16 mouse cellular contexts compared by ENCODE assay signal in genomic region chr6:135254153-135254552, GRCm38 (mm10). TPM values are rescaled to one million over a fixed set of nuclear protein-coding genes. Genes with fewer than 3 reads are reported as not detected.
DNase-seq lines count a peak whose midpoint lies in the region; ATAC-seq and TF ChIP-seq lines count a peak whose summit lies in the region.
"Had no signal": no experiment of that assay in that cellular context is flagged by ENCODE, and none has a peak within 500 bp of the region (broad histone marks: within the 10 kb centered on the region; RNA-seq: fewer than 3 reads in every experiment).

Gene Gsg1, minus strand, starts transcription at chr6:135254351.

- ATAC-seq in forebrain, embryonic 13.5 days = no peak
- no peak for ATAC-seq in kidney, postnatal 0 days (replicated peaks; ENCODE audit: low FRiP score, low read depth)
- ATAC-seq in intestine, embryonic 16.5 days = no peak
- ATAC-seq: liver, embryonic 12.5 days had no signal

- 0 out of 2 replicates have a peak, but pooled peaks cover 3% of the 10 kb centered on the region for H3K9me3 ChIP-seq in forebrain, embryonic 10.5 days
- peaks cover 13% of the 10 kb centered on the region; the same call in 1 of the 2 replicates for H3K9me3 ChIP-seq in forebrain, embryonic 13.5 days (replicated peaks)
- no peaks in the 10 kb centered on the region for H3K9me3 ChIP-seq in kidney, postnatal 0 days (replicated peaks; ENCODE audit: low read length)
- no peaks in the 10 kb centered on the region for H3K9me3 ChIP-seq in intestine, embryonic 16.5 days (ENCODE audit: control insufficient read depth, low read length)
- H3K9me3 ChIP-seq: liver, embryonic 12.5 days; stomach, embryonic 15.5 days had no signal

- no peak within 1 kb of the TSS for H3K4me3 ChIP-seq in forebrain, embryonic 10.5 days
- H3K4me3 ChIP-seq in forebrain, embryonic 13.5 days = no peak within 1 kb of the TSS
- no peak within 1 kb of the TSS for H3K4me3 ChIP-seq in kidney, postnatal 0 days (replicated peaks; ENCODE audit: low read depth, low read length)
- H3K4me3 ChIP-seq in intestine, embryonic 16.5 days (ENCODE audit: low read length) = no peak within 1 kb of the TSS
- H3K4me3 ChIP-seq: liver, embryonic 12.5 days; stomach, embryonic 15.5 days had no signal

- H3K9ac ChIP-seq in forebrain, embryonic 13.5 days = no peak within 1 kb of the TSS
- no peak within 1 kb of the TSS for H3K9ac ChIP-seq in kidney, postnatal 0 days (ENCODE audit: low read depth, low read length)
- no peak within 1 kb of the TSS for H3K9ac ChIP-seq in intestine, embryonic 16.5 days (ENCODE audit: low read depth, low read length)
- H3K9ac ChIP-seq: heart, embryonic 12.5 days; liver, embryonic 12.5 days; stomach, embryonic 15.5 days had no signal

- WGBS in forebrain, embryonic 10.5 days = 77% methylated on average over 7 of the region's 7 CpGs
- 83% methylated on average over 7 of the region's 7 CpGs for WGBS in forebrain, embryonic 13.5 days
- 88% methylated on average over 7 of the region's 7 CpGs for WGBS in kidney, postnatal 0 days
- WGBS in intestine, embryonic 16.5 days = 82% methylated on average over 7 of the region's 7 CpGs

- TF ChIP-seq CTCF in kidney, postnatal 0 days (IDR thresholded peaks at IDR 0.05; ENCODE audit: low read depth) = peak; percentile 23; the same call in 1 of the 2 replicates

- DNase-seq in forebrain, embryonic 10.5 days (ENCODE audit: extremely low spot score, low spot score) = no peak
- DNase-seq in kidney, postnatal 0 days (ENCODE audit: low spot score) = no peak
- DNase-seq in kidney, postnatal 25 days = no peak
- peak; percentile 55 for DNase-seq in ES-CJ7 (ENCODE audit: low read depth, low spot score)
- DNase-seq in ovary, postnatal 36 days (ENCODE audit: low spot score) = no peak
- no peak for DNase-seq in ovary, adult 18-20 months (ENCODE audit: low spot score)
- DNase-seq: adrenal gland, adult 2 months; cerebellum, adult 9-11 months; right cerebral cortex, postnatal 4 days had no signal

- no peak within 1 kb of the TSS for H3K4me2 ChIP-seq in forebrain, embryonic 13.5 days
- H3K4me2 ChIP-seq in kidney, postnatal 0 days (ENCODE audit: low read length) = no peak within 1 kb of the TSS
- no peak within 1 kb of the TSS for H3K4me2 ChIP-seq in intestine, embryonic 16.5 days (ENCODE audit: low read depth, low read length)

- H3K36me3 ChIP-seq in forebrain, embryonic 10.5 days (replicated peaks) = no peaks in the 10 kb centered on the region
- no peaks in the 10 kb centered on the region for H3K36me3 ChIP-seq in forebrain, embryonic 13.5 days (ENCODE audit: poor library complexity, severe bottlenecking)
- H3K36me3 ChIP-seq in kidney, postnatal 0 days (ENCODE audit: insufficient read depth, low read length) = no peaks in the 10 kb centered on the region
- no peaks in the 10 kb centered on the region for H3K36me3 ChIP-seq in intestine, embryonic 16.5 days (ENCODE audit: control insufficient read depth, insufficient read depth, low read length)
- H3K36me3 ChIP-seq: G1E; liver, embryonic 12.5 days; neural tube, embryonic 13.5 days; stomach, embryonic 15.5 days had no signal

- peaks cover 35% of the 10 kb centered on the region for H3K4me1 ChIP-seq in forebrain, embryonic 10.5 days
- H3K4me1 ChIP-seq in forebrain, embryonic 13.5 days = peaks cover 29% of the 10 kb centered on the region
- peaks cover 9% of the 10 kb centered on the region for H3K4me1 ChIP-seq in kidney, postnatal 0 days (replicated peaks; ENCODE audit: insufficient read depth, low read length)
- peaks cover 21% of the 10 kb centered on the region for H3K4me1 ChIP-seq in intestine, embryonic 16.5 days (ENCODE audit: control insufficient read depth, insufficient read depth, low read length)

- H3K27me3 ChIP-seq in forebrain, embryonic 10.5 days (ENCODE audit: poor library complexity, severe bottlenecking) = peaks cover 29% of the 10 kb centered on the region
- no peaks in the 10 kb centered on the region for H3K27me3 ChIP-seq in forebrain, embryonic 13.5 days
- no peaks in the 10 kb centered on the region for H3K27me3 ChIP-seq in kidney, postnatal 0 days (ENCODE audit: insufficient read depth, low read length)
- H3K27me3 ChIP-seq in intestine, embryonic 16.5 days (replicated peaks; ENCODE audit: control insufficient read depth, insufficient read depth, low read length) = no peaks in the 10 kb centered on the region
- H3K27me3 ChIP-seq: heart, embryonic 12.5 days; neural tube, embryonic 13.5 days; stomach, embryonic 15.5 days had no signal

- peak within 1 kb of the TSS; percentile 78 for H3K27ac ChIP-seq in forebrain, embryonic 10.5 days
- no peak within 1 kb of the TSS for H3K27ac ChIP-seq in forebrain, embryonic 13.5 days
- H3K27ac ChIP-seq in kidney, postnatal 0 days = no peak within 1 kb of the TSS
- H3K27ac ChIP-seq in intestine, embryonic 16.5 days (ENCODE audit: low read length) = peak within 1 kb of the TSS; percentile 29; the same call in 1 of the 2 replicates
- H3K27ac ChIP-seq: liver, embryonic 12.5 days had no signal

RNA-seq across cellular contexts. Expression of gene Gsg1, which starts in this region (rescaled TPM):
- polyA plus RNA-seq in forebrain, embryonic 10.5 days (2016; fragmentation: Nextera tagmentation; extraction: Ambion mirVana) = 0.16 TPM in 1 of 2 replicates, not detected in the other
- 0.41 and 0.48 TPM in 2 replicates for polyA plus RNA-seq in forebrain, embryonic 13.5 days (2015; fragmentation: Nextera tagmentation; extraction: Ambion mirVana)
- polyA plus RNA-seq in kidney, postnatal 0 days (2015; fragmentation: Nextera tagmentation; extraction: Ambion mirVana) = 0.37 and 0.62 TPM in 2 replicates
- polyA plus RNA-seq in intestine, embryonic 16.5 days (2015; fragmentation: Nextera tagmentation; extraction: Ambion mirVana) = 0.33 and 0.47 TPM in 2 replicates
- polyA plus RNA-seq: G1E had no signal

Comparison
In these comparisons a context has a peak if more than half of its experiments do, and no peak if none do; other contexts are left out.
1. H3K27ac ChIP-seq: peak in forebrain, embryonic 10.5 days (single experiment) and intestine, embryonic 16.5 days (single experiment); none in forebrain, embryonic 13.5 days (single experiment) and kidney, postnatal 0 days (single experiment).